Mouse (Mus musculus): ENCODE results near the gene Ttf1. TPM values are rescaled to one million over a fixed set of nuclear protein-coding genes. Genes with fewer than 3 reads are reported as not detected.

Gene Ttf1
- total and polyA plus RNA-seq, 3 experiments, result 13.5 to 15.6 TPM; not detected in 1

DNA sequence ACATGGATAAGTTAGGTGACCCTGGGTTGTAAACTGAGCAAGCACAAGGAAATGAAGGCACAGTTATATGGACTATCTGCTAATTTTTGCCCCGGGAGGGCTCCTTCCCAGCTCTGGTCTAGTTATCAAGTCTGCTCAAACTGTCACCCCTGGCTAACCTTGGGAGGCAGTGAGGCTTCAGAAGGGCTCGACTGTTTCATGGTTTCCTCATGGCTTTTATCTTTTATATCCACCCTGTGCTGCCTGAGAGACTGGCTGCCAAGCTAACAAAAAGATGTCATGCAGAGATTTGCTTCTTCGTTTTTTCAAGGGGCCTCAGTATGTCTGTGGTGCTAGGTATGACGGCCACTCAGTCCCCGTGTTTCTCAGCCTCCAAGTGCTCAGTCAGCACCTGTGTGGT, 41.4 kb upstream of the Ttf1 start:
- peak; percentile 82 for DNase-seq (ENCODE audit: low read depth, low spot score)
- Histone ChIP-seq H3K4me3 (ENCODE audit: control insufficient read depth in 1 of 2, insufficient read depth in 1 of 2, low read depth in 2 of 2, low read length in 2 of 2) (no peak overlapping the region), H3K36me3 (ENCODE audit: control insufficient read depth in 1 of 2, insufficient read depth in 2 of 2, low read length in 2 of 2) (peaks cover 0 to 4% of the 10 kb centered on the region in 2 experiments; a peak in 2 of 4 replicates), H3K27me3 (ENCODE audit: control insufficient read depth in 1 of 2, insufficient read depth in 2 of 2, low read length in 2 of 2) (no peaks in the 10 kb centered on the region), H3K79me2 (ENCODE audit: control insufficient read depth, insufficient read depth, low read length, poor library complexity) (no peaks in the 10 kb centered on the region), H3K9ac (ENCODE audit: control insufficient read depth, low read depth, low read length, poor library complexity, severe bottlenecking) (peak overlapping the region; percentile 5; the same call in 1 of the 2 replicates), H3K4me1 (ENCODE audit: control insufficient read depth in 1 of 2, insufficient read depth in 2 of 2, low read length in 2 of 2) (peaks cover 3 to 16% of the 10 kb centered on the region in 2 experiments), H3K27ac (ENCODE audit: control insufficient read depth, low read depth, low read length) (peak overlapping the region; percentile 74; the same call in 1 of the 2 replicates), H3K9me3 (replicated peaks; ENCODE audit: insufficient read depth, low read length) (no peaks in the 10 kb centered on the region)
- TF ChIP-seq MXI1 (IDR thresholded peaks at IDR 0.05; ENCODE audit: low read depth, low read length) (peak; percentile 29; the same call in 1 of the 2 replicates), NELFE (IDR thresholded peaks at IDR 0.05; ENCODE audit: low read depth, low read length) (no peak), GABPA (IDR thresholded peaks at IDR 0.05; ENCODE audit: low read depth, low read length) (no peak), MYC (IDR thresholded peaks at IDR 0.05; ENCODE audit: low read depth, low read length) (no peak), NRF1 (IDR thresholded peaks at IDR 0.05; ENCODE audit: insufficient read depth, low read depth, low read length, poor library complexity, severe bottlenecking) (no peak), ETS1 (IDR thresholded peaks at IDR 0.05; ENCODE audit: low read depth, low read length) (peak; percentile 40), POLR2AphosphoS2 (IDR thresholded peaks at IDR 0.05; ENCODE audit: low read length) (no peak), KAT2A (conservative IDR thresholded peaks at IDR 0.05; ENCODE audit: low read depth, low read length) (no peak), MAFK (IDR thresholded peaks at IDR 0.05; ENCODE audit: borderline replicate concordance, low read depth, low read length) (no peak), CHD1 (IDR thresholded peaks at IDR 0.05; ENCODE audit: low read depth, low read length) (no peak), ZMIZ1 (IDR thresholded peaks at IDR 0.05; ENCODE audit: low read depth, low read length) (no peak), MEF2A (IDR thresholded peaks at IDR 0.05; ENCODE audit: extremely low read depth, insufficient replicate concordance, low read depth, low read length, poor library complexity, severe bottlenecking) (no peak), POLR2A (IDR thresholded peaks at IDR 0.05; ENCODE audit: control insufficient read depth in 1 of 2, insufficient read depth in 1 of 2, low read depth in 1 of 2, low read length in 2 of 2, poor library complexity in 1 of 2) (0 out of 4 replicates have a peak, but pooled peaks of 1 of the 2 experiments have one; percentile 2), POLR2AphosphoS5 (IDR thresholded peaks at IDR 0.05; ENCODE audit: borderline replicate concordance, low read depth, low read length) (no peak), TBP (IDR thresholded peaks at IDR 0.05; ENCODE audit: low read depth, low read length) (no peak), GATA1 (IDR thresholded peaks at IDR 0.05; ENCODE audit: low read depth, low read length) (peak; percentile 72), RAD21 (IDR thresholded peaks at IDR 0.05; ENCODE audit: low read depth, low read length) (no peak), E2F4 (IDR thresholded peaks at IDR 0.05; ENCODE audit: borderline replicate concordance, low read depth, low read length) (no peak), MYB (IDR thresholded peaks at IDR 0.05; ENCODE audit: low read depth, low read length) (peak; percentile 29; the same call in 1 of the 2 replicates), EP300 (IDR thresholded peaks at IDR 0.05; ENCODE audit: low read depth in 1 of 2, low read length in 2 of 2) (peak; percentile 63 to 84), SIN3A (IDR thresholded peaks at IDR 0.05; ENCODE audit: low read length) (no peak; the same call in 1 of the 2 replicates), TCF12 (IDR thresholded peaks at IDR 0.05; ENCODE audit: low read depth, low read length) (peak; percentile 71), UBTF (IDR thresholded peaks at IDR 0.05; ENCODE audit: borderline replicate concordance, insufficient read depth, low read depth, low read length) (no peak), TAL1 (IDR thresholded peaks at IDR 0.05; ENCODE audit: low read length) (peak; percentile 58), MAX (IDR thresholded peaks at IDR 0.05; ENCODE audit: low read length) (0 out of 2 replicates have a peak, but pooled peaks have one; percentile 43), CHD2 (IDR thresholded peaks at IDR 0.05; ENCODE audit: low read length) (no peak), BHLHE40 (IDR thresholded peaks at IDR 0.05; ENCODE audit: borderline replicate concordance, low read depth, low read length) (no peak), USF2 (IDR thresholded peaks at IDR 0.05; ENCODE audit: borderline replicate concordance in 1 of 2, insufficient read depth in 1 of 2, low read depth in 1 of 2, low read length in 2 of 2) (no peak), JUND (IDR thresholded peaks at IDR 0.05; ENCODE audit: low read depth, low read length) (no peak), ZNF384 (IDR thresholded peaks at IDR 0.05; ENCODE audit: low read depth, low read length) (no peak), MAZ (IDR thresholded peaks at IDR 0.05; ENCODE audit: low read depth, low read length) (no peak), CTCF (IDR thresholded peaks at IDR 0.05 in 2 of 3, conservative IDR thresholded peaks at IDR 0.05 in 1 of 3; ENCODE audit: control insufficient read depth in 1 of 3, insufficient read depth in 1 of 3, low read depth in 2 of 3, low read length in 3 of 3, poor library complexity in 1 of 3, severe bottlenecking in 1 of 3) (no peak), RCOR1 (IDR thresholded peaks at IDR 0.05; ENCODE audit: low read depth, low read length) (peak; percentile 86), USF1 (IDR thresholded peaks at IDR 0.05; ENCODE audit: low read depth, low read length) (no peak), ZC3H11A (IDR thresholded peaks at IDR 0.05; ENCODE audit: low read depth, low read length) (no peak), ZKSCAN1 (IDR thresholded peaks at IDR 0.05; ENCODE audit: low read depth, low read length) (no peak), ELF1 (IDR thresholded peaks at IDR 0.05; ENCODE audit: low read depth, low read length) (no peak), SMC3 (IDR thresholded peaks at IDR 0.05; ENCODE audit: low read depth, low read length) (no peak)

Data from MEL (cell line).